8 mouse cellular contexts compared by ENCODE assay signal in genomic region chr4:98395690-98396437, GRCm38 (mm10). TPM values are rescaled to one million over a fixed set of nuclear protein-coding genes. Genes with fewer than 3 reads are reported as not detected.
A peak's percentile ranks its signal among the peaks of the same experiment; 100 is the strongest.
DNase-seq lines count a peak whose midpoint lies in the region; ATAC-seq lines count a peak whose summit lies in the region.

TSS of gene Patj (plus strand) at chr4:98395785.

- H3K4me2 ChIP-seq in forebrain, embryonic 16.5 days (ENCODE audit: low read length), result peak within 1 kb of the TSS; percentile 84
- peak within 1 kb of the TSS; percentile 83 for H3K4me2 ChIP-seq in liver, embryonic 15.5 days
- peak within 1 kb of the TSS; percentile 89 for H3K4me2 ChIP-seq in neural tube, embryonic 13.5 days

- peak; percentile 72 for DNase-seq in CD4-positive, CD25-positive, alpha-beta regulatory T cell, adult 2 months (ENCODE audit: low read depth, low spot score)
- peak; percentile 58 to 69 for DNase-seq in heart, postnatal 14 days
- DNase-seq in large intestine, adult 2 months (ENCODE audit: low read depth, low spot score), result no peak
- peak; percentile 34 for DNase-seq in telencephalon, adult 2 months (ENCODE audit: low read depth, low spot score)

- peak within 1 kb of the TSS; percentile 100 for H3K9ac ChIP-seq in forebrain, embryonic 16.5 days (replicated peaks; ENCODE audit: low read depth, low read length)
- H3K9ac ChIP-seq in liver, embryonic 15.5 days, result peak within 1 kb of the TSS; percentile 63
- peak within 1 kb of the TSS; percentile 99 for H3K9ac ChIP-seq in neural tube, embryonic 13.5 days

- H3K4me1 ChIP-seq in forebrain, embryonic 16.5 days (replicated peaks; ENCODE audit: control insufficient read depth, insufficient read depth, low read length), result peaks cover 4% of the 10 kb centered on the region
- H3K4me1 ChIP-seq in liver, embryonic 15.5 days (replicated peaks), result peaks cover 8% of the 10 kb centered on the region
- peaks cover 6% of the 10 kb centered on the region; the same call in 1 of the 2 replicates for H3K4me1 ChIP-seq in neural tube, embryonic 13.5 days (replicated peaks)

- WGBS in forebrain, embryonic 16.5 days, result 1% methylated on average over 63 of the region's 73 CpGs
- 2% methylated on average over 73 of the region's 73 CpGs for WGBS in large intestine, adult 2 months
- WGBS in liver, embryonic 15.5 days (ENCODE audit: insufficient replicate concordance), result 2% methylated on average over 73 of the region's 73 CpGs
- 1% methylated on average over 65 of the region's 73 CpGs for whole genome bisulfite sequencing in neural tube, embryonic 13.5 days

- H3K27ac ChIP-seq in forebrain, embryonic 16.5 days (ENCODE audit: low read length), result peak within 1 kb of the TSS; percentile 76
- H3K27ac ChIP-seq in liver, embryonic 15.5 days (replicated peaks), result 0 out of 2 replicates have a peak within 1 kb of the TSS, but pooled peaks have one; percentile 29
- H3K27ac ChIP-seq in neural tube, embryonic 13.5 days (replicated peaks), result peak within 1 kb of the TSS; percentile 87

- H3K36me3 ChIP-seq in forebrain, embryonic 16.5 days (ENCODE audit: control insufficient read depth, insufficient read depth), result no peaks in the 10 kb centered on the region
- no peaks in the 10 kb centered on the region for H3K36me3 ChIP-seq in liver, embryonic 15.5 days (replicated peaks)
- no peaks in the 10 kb centered on the region for H3K36me3 ChIP-seq in neural tube, embryonic 13.5 days

- peak; percentile 85 for ATAC-seq in cerebellum, adult (ENCODE audit: insufficient number of reproducible peaks, low FRiP score, low TSS enrichment)
- ATAC-seq in forebrain, embryonic 16.5 days, result peak; percentile 89
- ATAC-seq in liver, embryonic 15.5 days (ENCODE audit: insufficient read depth), result peak; percentile 60
- ATAC-seq in neural tube, embryonic 13.5 days (ENCODE audit: low read depth), result peak; percentile 90

- H3K27me3 ChIP-seq in forebrain, embryonic 16.5 days (replicated peaks; ENCODE audit: control insufficient read depth, insufficient read depth, low read length), result no peaks in the 10 kb centered on the region
- H3K27me3 ChIP-seq in liver, embryonic 15.5 days, result peaks cover 16% of the 10 kb centered on the region
- no peaks in the 10 kb centered on the region for H3K27me3 ChIP-seq in neural tube, embryonic 13.5 days

- no peaks in the 10 kb centered on the region for H3K9me3 ChIP-seq in forebrain, embryonic 16.5 days (ENCODE audit: control insufficient read depth, low read length)
- H3K9me3 ChIP-seq in liver, embryonic 15.5 days (replicated peaks), result no peaks in the 10 kb centered on the region
- no peaks in the 10 kb centered on the region for H3K9me3 ChIP-seq in neural tube, embryonic 13.5 days

- H3K4me3 ChIP-seq in forebrain, embryonic 16.5 days (replicated peaks; ENCODE audit: low read length), result peak within 1 kb of the TSS; percentile 86
- H3K4me3 ChIP-seq in liver, embryonic 15.5 days (replicated peaks), result peak within 1 kb of the TSS; percentile 65
- H3K4me3 ChIP-seq in neural tube, embryonic 13.5 days, result peak within 1 kb of the TSS; percentile 89

- intact Hi-C loops in heart, postnatal 14 days (cut with DNase I), result no loop called here

RNA-seq across cellular contexts. Expression of gene Patj, which starts in this region (rescaled TPM):
- 5.9 and 6.7 TPM in 2 replicates for polyA plus RNA-seq in forebrain, embryonic 16.5 days (2015; fragmentation: Nextera tagmentation; extraction: Ambion mirVana)
- total RNA-seq in heart, postnatal 14 days (2021), result 10 to 100 TPM in 1 of 2 experiments, 1 to 10 TPM in 1; 9.5 to 13.6 TPM
- polyA plus RNA-seq in large intestine, adult 2 months (2012; rRNA removed), result 24.3 and 30.7 TPM in 2 replicates
- 2.2 and 2.9 TPM in 2 replicates for polyA plus RNA-seq in liver, embryonic 15.5 days (2015; fragmentation: Nextera tagmentation; extraction: Ambion mirVana)
- polyA plus RNA-seq in neural tube, embryonic 13.5 days (2015; fragmentation: Nextera tagmentation; extraction: Ambion mirVana), result 4.5 and 4.8 TPM in 2 replicates

Comparison
In these comparisons a context has a peak if more than half of its experiments do, and no peak if none do; other contexts are left out.
1. H3K27ac ChIP-seq: peak in every context shown above with its lines; median percentile 87 in neural tube, embryonic 13.5 days; 76 in forebrain, embryonic 16.5 days; 29 in liver, embryonic 15.5 days.